ENCODE assay signal across 26 mouse cellular contexts in the genomic region with DNA sequence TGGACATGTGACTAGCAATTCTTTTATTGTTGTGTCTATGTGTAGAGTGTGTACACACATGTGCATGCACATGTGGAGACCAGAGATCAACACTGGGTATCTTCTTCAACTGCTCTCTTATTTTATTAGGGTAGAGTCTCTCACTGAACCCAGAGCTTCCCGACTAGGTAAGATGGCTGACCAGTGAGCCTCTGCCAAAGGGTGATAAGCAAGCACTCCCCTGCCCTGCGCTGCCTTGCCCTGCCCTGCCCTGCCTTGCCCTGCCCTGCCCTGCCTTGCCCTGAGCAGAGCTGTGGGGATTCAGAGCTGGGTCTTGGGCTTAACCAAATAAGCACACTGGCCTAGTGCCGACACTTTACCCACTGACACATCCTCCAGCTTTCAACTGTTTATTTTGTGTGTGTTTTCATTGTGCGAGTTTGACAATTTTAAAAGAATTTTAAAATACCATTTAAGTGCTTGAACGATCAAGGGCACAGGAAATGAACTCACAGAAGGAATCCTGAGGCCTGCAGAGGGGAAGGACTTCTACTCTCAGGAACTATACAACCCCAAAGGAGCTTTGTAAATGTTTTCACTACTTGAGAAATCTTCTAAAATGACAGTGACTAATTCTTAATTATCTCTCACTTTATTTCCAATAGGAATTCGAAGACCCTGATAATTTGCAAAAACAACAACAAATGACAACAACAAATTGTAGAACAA. TPM values are rescaled to one million over a fixed set of nuclear protein-coding genes. Genes with fewer than 3 reads are reported as not detected.
DNase-seq lines count a peak whose midpoint lies in the region; ATAC-seq and TF ChIP-seq lines count a peak whose summit lies in the region.
"Had no signal": no experiment of that assay in that cellular context is flagged by ENCODE, and none has a peak within 500 bp of the region (broad histone marks: within the 10 kb centered on the region; RNA-seq: fewer than 3 reads in every experiment).

No protein-coding gene starts in this region.

- no peaks in the 10 kb centered on the region for H3K4me1 ChIP-seq in kidney, embryonic 15.5 days
- H3K4me1 ChIP-seq in liver, embryonic 12.5 days, result peaks cover 52% of the 10 kb centered on the region
- H3K4me1 ChIP-seq in stomach, embryonic 15.5 days, result no peaks in the 10 kb centered on the region
- H3K4me1 ChIP-seq in midbrain, postnatal 0 days (ENCODE audit: insufficient read depth, low read length), result no peaks in the 10 kb centered on the region
- H3K4me1 ChIP-seq in midbrain, embryonic 14.5 days (ENCODE audit: control insufficient read depth, insufficient read depth, low read length), result no peaks in the 10 kb centered on the region
- H3K4me1 ChIP-seq: embryonic facial prominence, embryonic 15.5 days; heart, embryonic 10.5 days; midbrain, embryonic 12.5 days; neural tube, embryonic 15.5 days had no signal

- H3K36me3 ChIP-seq in kidney, embryonic 15.5 days, result peaks cover 97% of the 10 kb centered on the region
- H3K36me3 ChIP-seq in liver, embryonic 12.5 days, result peaks cover 100% of the 10 kb centered on the region
- H3K36me3 ChIP-seq in stomach, embryonic 15.5 days, result peaks cover 35% of the 10 kb centered on the region; the same call in 1 of the 2 replicates
- peaks cover 87% of the 10 kb centered on the region for H3K36me3 ChIP-seq in midbrain, postnatal 0 days (ENCODE audit: insufficient read depth, low read length)
- H3K36me3 ChIP-seq in midbrain, embryonic 14.5 days (ENCODE audit: control insufficient read depth, insufficient read depth, low read length), result peaks cover 92% of the 10 kb centered on the region

- 75% methylated on average over 6 of the region's 6 CpGs for WGBS in kidney, embryonic 15.5 days
- 48% methylated on average over 6 of the region's 6 CpGs for WGBS in liver, embryonic 12.5 days (ENCODE audit: insufficient replicate concordance)
- WGBS in stomach, embryonic 15.5 days, result 66% methylated on average over 6 of the region's 6 CpGs
- 90% methylated on average over 6 of the region's 6 CpGs for WGBS in midbrain, postnatal 0 days
- 91% methylated on average over 6 of the region's 6 CpGs for WGBS in midbrain, embryonic 14.5 days

- no peaks in the 10 kb centered on the region for H3K27me3 ChIP-seq in kidney, embryonic 15.5 days
- no peaks in the 10 kb centered on the region for H3K27me3 ChIP-seq in liver, embryonic 12.5 days (replicated peaks)
- H3K27me3 ChIP-seq in stomach, embryonic 15.5 days (replicated peaks), result no peaks in the 10 kb centered on the region
- no peaks in the 10 kb centered on the region for H3K27me3 ChIP-seq in midbrain, postnatal 0 days (ENCODE audit: insufficient read depth, low read length)
- no peaks in the 10 kb centered on the region for H3K27me3 ChIP-seq in midbrain, embryonic 14.5 days (ENCODE audit: control insufficient read depth, insufficient read depth, low read length)
- H3K27me3 ChIP-seq: embryonic facial prominence, embryonic 15.5 days; midbrain, embryonic 12.5 days; neural tube, embryonic 15.5 days had no signal

- H3K27ac ChIP-seq in kidney, embryonic 15.5 days, result no peak overlapping the region
- peak overlapping the region; percentile 91 for H3K27ac ChIP-seq in liver, embryonic 12.5 days
- H3K27ac ChIP-seq in stomach, embryonic 15.5 days, result no peak overlapping the region
- H3K27ac ChIP-seq in midbrain, postnatal 0 days (ENCODE audit: low read depth, low read length), result no peak overlapping the region
- H3K27ac ChIP-seq in midbrain, embryonic 14.5 days (replicated peaks; ENCODE audit: low read depth, low read length), result no peak overlapping the region
- H3K27ac ChIP-seq: embryonic facial prominence, embryonic 15.5 days; heart, embryonic 10.5 days; hindbrain, postnatal 0 days; midbrain, embryonic 12.5 days; neural tube, embryonic 15.5 days had no signal

- no peak overlapping the region for H3K4me3 ChIP-seq in kidney, embryonic 15.5 days (replicated peaks)
- H3K4me3 ChIP-seq in liver, embryonic 12.5 days, result 0 out of 2 replicates have a peak overlapping the region, but pooled peaks have one; percentile 6
- H3K4me3 ChIP-seq in stomach, embryonic 15.5 days (replicated peaks), result no peak overlapping the region
- no peak overlapping the region for H3K4me3 ChIP-seq in midbrain, postnatal 0 days (ENCODE audit: low read depth, low read length)
- no peak overlapping the region for H3K4me3 ChIP-seq in midbrain, embryonic 14.5 days (replicated peaks; ENCODE audit: low read depth, low read length)
- H3K4me3 ChIP-seq: embryonic facial prominence, embryonic 15.5 days; heart, embryonic 10.5 days; midbrain, embryonic 12.5 days; myocyte; neural tube, embryonic 15.5 days had no signal

- DNase-seq in kidney, adult 18-20 months, result no peak
- DNase-seq in layer of hippocampus, postnatal 10 days (ENCODE audit: low spot score in 2 of 2), result no peak
- no peak for DNase-seq in midbrain, postnatal 0 days (ENCODE audit: low spot score)
- DNase-seq in midbrain, embryonic 14.5 days, result no peak
- DNase-seq: adrenal gland, postnatal 14 days; cerebellum, adult 9-11 months; embryo, embryonic 11 days; gastrocnemius, postnatal 36 days; heart, postnatal 14 days; kidney, adult 9 months; kidney, postnatal 4 days; layer of hippocampus, postnatal 36 days; lung, postnatal 36 days; right cerebral cortex, postnatal 4 days; thymus, adult 2 months had no signal

- H3K9ac ChIP-seq in kidney, embryonic 15.5 days, result no peak overlapping the region
- peak overlapping the region; percentile 36 for H3K9ac ChIP-seq in liver, embryonic 12.5 days
- H3K9ac ChIP-seq in stomach, embryonic 15.5 days, result no peak overlapping the region
- no peak overlapping the region for H3K9ac ChIP-seq in midbrain, postnatal 0 days (replicated peaks; ENCODE audit: low read length, poor library complexity, severe bottlenecking)
- H3K9ac ChIP-seq in midbrain, embryonic 14.5 days (replicated peaks; ENCODE audit: low read length), result no peak overlapping the region
- H3K9ac ChIP-seq: embryonic facial prominence, embryonic 15.5 days; midbrain, embryonic 12.5 days; neural tube, embryonic 15.5 days had no signal

- H3K4me2 ChIP-seq in kidney, embryonic 15.5 days, result no peak overlapping the region
- H3K4me2 ChIP-seq in liver, embryonic 12.5 days, result peak overlapping the region; percentile 55
- H3K4me2 ChIP-seq in stomach, embryonic 15.5 days, result no peak overlapping the region
- no peak overlapping the region for H3K4me2 ChIP-seq in midbrain, postnatal 0 days (ENCODE audit: low read depth, low read length, poor library complexity, severe bottlenecking)
- no peak overlapping the region for H3K4me2 ChIP-seq in midbrain, embryonic 14.5 days (ENCODE audit: low read length)
- H3K4me2 ChIP-seq: embryonic facial prominence, embryonic 15.5 days; midbrain, embryonic 12.5 days; neural tube, embryonic 15.5 days had no signal

- 0 out of 2 replicates have a peak, but pooled peaks have one; percentile 70 for ATAC-seq in kidney, embryonic 15.5 days (replicated peaks; ENCODE audit: low FRiP score)
- ATAC-seq in liver, embryonic 12.5 days, result peak; percentile 100
- peak; percentile 94 for ATAC-seq in megakaryocyte-erythroid progenitor cell, adult 5-6 weeks (replicated peaks; ENCODE audit: low FRiP score, low TSS enrichment, poor library complexity, severe bottlenecking)
- ATAC-seq in stomach, embryonic 15.5 days (ENCODE audit: insufficient read depth, low FRiP score, low read depth), result peak; percentile 92
- ATAC-seq in midbrain, postnatal 0 days (ENCODE audit: low FRiP score), result no peak
- no peak for ATAC-seq in midbrain, embryonic 14.5 days (ENCODE audit: low FRiP score, low TSS enrichment)
- ATAC-seq: forebrain, embryonic 14.5 days; hindbrain, postnatal 0 days had no signal

- TF ChIP-seq CTCF in midbrain, postnatal 0 days (IDR thresholded peaks at IDR 0.05), result no peak

- no peaks in the 10 kb centered on the region for H3K9me3 ChIP-seq in kidney, embryonic 15.5 days (replicated peaks)
- no peaks in the 10 kb centered on the region for H3K9me3 ChIP-seq in liver, embryonic 12.5 days (replicated peaks)
- no peaks in the 10 kb centered on the region for H3K9me3 ChIP-seq in stomach, embryonic 15.5 days
- no peaks in the 10 kb centered on the region for H3K9me3 ChIP-seq in midbrain, postnatal 0 days (ENCODE audit: low read length)
- H3K9me3 ChIP-seq in midbrain, embryonic 14.5 days (ENCODE audit: control insufficient read depth, low read length), result no peaks in the 10 kb centered on the region
- H3K9me3 ChIP-seq: embryonic facial prominence, embryonic 15.5 days; heart, embryonic 10.5 days; midbrain, embryonic 12.5 days; neural tube, embryonic 15.5 days had no signal

RNA-seq across cellular contexts. Expression of a gene that starts 27.9 kb away (rescaled TPM):
- polyA plus RNA-seq in kidney, embryonic 15.5 days (2015; fragmentation: Nextera tagmentation; extraction: Ambion mirVana), result 12.5 and 12.7 TPM in 2 replicates
- 21.9 and 24.5 TPM in 2 replicates for polyA plus RNA-seq in liver, embryonic 12.5 days (2016; fragmentation: Nextera tagmentation; extraction: Ambion mirVana)
- 52.9 and 57.7 TPM in 2 replicates for total RNA-seq in megakaryocyte-erythroid progenitor cell, adult 5-6 weeks (2014; fragmentation: Nextera tagmentation)
- 26.6 and 29.5 TPM in 2 replicates for total RNA-seq in megakaryocyte-erythroid progenitor cell, adult 5-6 weeks (2017)
- polyA plus RNA-seq in stomach, embryonic 15.5 days (2015; fragmentation: Nextera tagmentation; extraction: Ambion mirVana), result 15.6 and 18.2 TPM in 2 replicates
- 10 to 100 TPM; 74.0 to 78.5 TPM for total RNA-seq in layer of hippocampus, postnatal 10 days (2021)
- 102 and 129 TPM in 2 replicates for total RNA-seq in midbrain, postnatal 0 days (2014; rRNA removed)
- polyA plus RNA-seq in midbrain, postnatal 0 days (2015; fragmentation: Nextera tagmentation; extraction: Ambion mirVana), result 35.1 and 42.2 TPM in 2 replicates
- 33.4 and 37.2 TPM in 2 replicates for polyA plus RNA-seq in midbrain, embryonic 14.5 days (2014; fragmentation: Nextera tagmentation; extraction: Ambion mirVana)

RNA-seq across cellular contexts. Expression of a gene that starts 31.6 kb away (rescaled TPM):
- 21.7 and 22.6 TPM in 2 replicates for polyA plus RNA-seq in kidney, embryonic 15.5 days (2015; fragmentation: Nextera tagmentation; extraction: Ambion mirVana)
- 23.9 and 25.5 TPM in 2 replicates for polyA plus RNA-seq in liver, embryonic 12.5 days (2016; fragmentation: Nextera tagmentation; extraction: Ambion mirVana)
- total RNA-seq in megakaryocyte-erythroid progenitor cell, adult 5-6 weeks (2014; fragmentation: Nextera tagmentation), result 25.5 and 31.4 TPM in 2 replicates
- 37.0 and 47.2 TPM in 2 replicates for total RNA-seq in megakaryocyte-erythroid progenitor cell, adult 5-6 weeks (2017)
- 14.6 and 17.3 TPM in 2 replicates for polyA plus RNA-seq in stomach, embryonic 15.5 days (2015; fragmentation: Nextera tagmentation; extraction: Ambion mirVana)
- total RNA-seq in layer of hippocampus, postnatal 10 days (2021), result 10 to 100 TPM; 18.1 to 21.0 TPM
- 21.9 and 24.5 TPM in 2 replicates for total RNA-seq in midbrain, postnatal 0 days (2014; rRNA removed)
- 13.4 and 14.2 TPM in 2 replicates for polyA plus RNA-seq in midbrain, postnatal 0 days (2015; fragmentation: Nextera tagmentation; extraction: Ambion mirVana)
- 13.7 and 15.2 TPM in 2 replicates for polyA plus RNA-seq in midbrain, embryonic 14.5 days (2014; fragmentation: Nextera tagmentation; extraction: Ambion mirVana)

RNA-seq across cellular contexts. Expression of a gene that starts 46.9 kb away (rescaled TPM):
- 43.2 TPM in 2 replicates for polyA plus RNA-seq in kidney, embryonic 15.5 days (2015; fragmentation: Nextera tagmentation; extraction: Ambion mirVana)
- polyA plus RNA-seq in liver, embryonic 12.5 days (2016; fragmentation: Nextera tagmentation; extraction: Ambion mirVana), result 17.1 and 19.4 TPM in 2 replicates
- 42.1 and 48.7 TPM in 2 replicates for total RNA-seq in megakaryocyte-erythroid progenitor cell, adult 5-6 weeks (2014; fragmentation: Nextera tagmentation)
- 94.9 and 103 TPM in 2 replicates for total RNA-seq in megakaryocyte-erythroid progenitor cell, adult 5-6 weeks (2017)
- 32.7 and 40.2 TPM in 2 replicates for polyA plus RNA-seq in stomach, embryonic 15.5 days (2015; fragmentation: Nextera tagmentation; extraction: Ambion mirVana)
- 10 to 100 TPM; 90.8 to 97.1 TPM for total RNA-seq in layer of hippocampus, postnatal 10 days (2021)
- 80.0 and 119 TPM in 2 replicates for total RNA-seq in midbrain, postnatal 0 days (2014; rRNA removed)
- 24.1 and 26.7 TPM in 2 replicates for polyA plus RNA-seq in midbrain, postnatal 0 days (2015; fragmentation: Nextera tagmentation; extraction: Ambion mirVana)
- 17.9 and 56.8 TPM in 2 replicates for polyA plus RNA-seq in midbrain, embryonic 14.5 days (2014; fragmentation: Nextera tagmentation; extraction: Ambion mirVana)

Comparison
In these comparisons a context has a peak if more than half of its experiments do, and no peak if none do; other contexts are left out.
1. ATAC-seq: peak in kidney, embryonic 15.5 days (single experiment), liver, embryonic 12.5 days (single experiment), megakaryocyte-erythroid progenitor cell, adult 5-6 weeks (single experiment) and stomach, embryonic 15.5 days (single experiment); none in midbrain, postnatal 0 days (single experiment) and midbrain, embryonic 14.5 days (single experiment).